Mouse (Mus musculus): ENCODE measurements around the gene Gm4894. TPM values are rescaled to one million over a fixed set of nuclear protein-coding genes. Genes with fewer than 3 reads are reported as not detected.

Gene Gm4894
- polyA plus RNA-seq (2015; fragmentation: Nextera tagmentation; extraction: Ambion mirVana): not detected in 2 replicates

DNA sequence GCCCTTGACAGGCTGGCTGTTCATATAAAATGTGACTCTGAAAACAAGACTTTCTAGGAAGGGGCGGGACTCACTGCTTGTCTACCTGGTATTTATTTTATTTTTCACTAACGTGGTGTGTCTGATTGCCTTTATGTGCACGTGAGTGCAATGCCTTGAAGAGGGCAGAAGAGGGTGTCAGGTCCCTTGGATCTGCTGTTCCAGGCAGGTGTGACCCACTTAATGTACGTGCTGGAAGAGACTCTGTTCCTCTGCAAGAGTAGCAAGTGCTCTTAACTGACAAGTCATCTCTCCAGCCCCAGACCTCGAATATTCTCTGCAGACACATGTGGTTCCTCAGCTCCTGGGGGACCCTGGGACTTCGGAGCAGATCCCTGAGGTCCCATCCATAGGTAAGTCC is at the start of gene Gm4894:
TSS of gene Gm4894 (plus strand) at position 301 of the 400 bp plus-strand sequence.
- Histone ChIP-seq H3K9ac (ENCODE audit: low read depth, low read length) (no peak within 1 kb of the TSS), H3K4me2 (ENCODE audit: low read depth, low read length) (no peak within 1 kb of the TSS), H3K27ac (ENCODE audit: low read length) (no peak within 1 kb of the TSS), H3K36me3 (ENCODE audit: control insufficient read depth, insufficient read depth) (no peaks in the 10 kb centered on the region), H3K27me3 (ENCODE audit: control insufficient read depth, insufficient read depth, low read depth, low read length) (no peaks in the 10 kb centered on the region), H3K4me1 (ENCODE audit: control insufficient read depth, low read depth, low read length) (no peaks in the 10 kb centered on the region), H3K9me3 (replicated peaks; ENCODE audit: control insufficient read depth, low read length) (no peaks in the 10 kb centered on the region), H3K4me3 (ENCODE audit: low read depth, low read length) (no peak within 1 kb of the TSS)
- WGBS (ENCODE audit: insufficient replicate concordance): 45% methylated on average over 6 of the region's 6 CpGs
- ATAC-seq (ENCODE audit: low read depth): no peak

DNA sequence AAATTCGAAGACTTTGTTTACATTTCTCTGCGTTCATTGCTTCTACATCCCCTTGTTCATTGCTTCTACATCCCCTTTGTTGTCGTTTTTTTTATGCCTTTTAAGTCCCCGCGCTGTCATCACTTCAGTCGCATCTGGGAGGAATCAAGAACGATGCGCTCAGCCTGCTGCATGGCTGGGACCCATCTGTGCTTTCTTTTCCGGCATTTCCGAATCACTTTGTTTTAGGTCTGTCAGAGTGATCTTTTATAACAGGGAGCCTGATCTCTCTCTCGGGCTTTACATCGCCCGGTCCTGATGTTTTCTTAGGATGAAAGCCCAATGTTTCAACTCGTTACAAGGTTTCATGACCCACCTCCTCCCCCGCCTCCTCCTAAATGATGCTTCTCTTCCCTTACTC is 44.0 kb upstream of the Gm4894 start:
- Histone ChIP-seq H3K9ac (ENCODE audit: low read depth, low read length) (no peak overlapping the region), H3K27ac (ENCODE audit: low read length) (no peak overlapping the region), H3K4me2 (ENCODE audit: low read depth, low read length) (no peak overlapping the region), H3K36me3 (ENCODE audit: control insufficient read depth, insufficient read depth) (no peaks in the 10 kb centered on the region), H3K4me1 (ENCODE audit: control insufficient read depth, low read depth, low read length) (no peaks in the 10 kb centered on the region), H3K27me3 (ENCODE audit: control insufficient read depth, insufficient read depth, low read depth, low read length) (no peaks in the 10 kb centered on the region), H3K9me3 (replicated peaks; ENCODE audit: control insufficient read depth, low read length) (no peaks in the 10 kb centered on the region), H3K4me3 (ENCODE audit: low read depth, low read length) (no peak overlapping the region)
- 42% methylated on average over 15 of the region's 15 CpGs for WGBS (ENCODE audit: insufficient replicate concordance)
- no peak for ATAC-seq (ENCODE audit: low read depth)

DNA sequence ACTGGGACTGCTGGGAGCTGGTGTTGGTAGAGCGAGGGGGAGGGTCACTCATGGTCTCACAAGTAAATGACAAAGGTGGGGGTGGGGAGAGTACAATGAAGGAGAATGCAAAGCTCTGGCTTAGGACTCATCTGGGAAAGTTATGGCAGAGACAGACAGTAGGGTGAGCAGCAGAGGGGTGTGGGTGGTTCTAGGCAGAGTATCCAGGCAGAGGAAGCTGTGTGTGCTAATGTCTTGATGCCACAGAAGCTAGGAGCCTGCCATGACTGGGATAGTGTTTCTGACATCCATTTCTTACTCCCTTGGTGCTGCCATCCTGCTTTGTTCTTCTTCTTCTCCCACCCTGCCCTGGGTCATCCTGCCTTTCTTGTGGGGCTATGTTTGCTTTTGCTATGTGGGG is 38.8 kb upstream of the Gm4894 start:
- no peaks in the 10 kb centered on the region for H3K27me3 ChIP-seq (ENCODE audit: control insufficient read depth, insufficient read depth, low read depth, low read length)
- 45% methylated on average over 1 of the region's 1 CpGs for WGBS (ENCODE audit: insufficient replicate concordance)
- no peak overlapping the region for H3K4me2 ChIP-seq (ENCODE audit: low read depth, low read length)
- no peaks in the 10 kb centered on the region for H3K4me1 ChIP-seq (ENCODE audit: control insufficient read depth, low read depth, low read length)
- no peak overlapping the region for H3K4me3 ChIP-seq (ENCODE audit: low read depth, low read length)
- H3K36me3 ChIP-seq (ENCODE audit: control insufficient read depth, insufficient read depth): no peaks in the 10 kb centered on the region
- no peak overlapping the region for H3K27ac ChIP-seq (ENCODE audit: low read length)
- no peaks in the 10 kb centered on the region for H3K9me3 ChIP-seq (replicated peaks; ENCODE audit: control insufficient read depth, low read length)
- no peak for ATAC-seq (ENCODE audit: low read depth)
- no peak overlapping the region for H3K9ac ChIP-seq (ENCODE audit: low read depth, low read length)

DNA sequence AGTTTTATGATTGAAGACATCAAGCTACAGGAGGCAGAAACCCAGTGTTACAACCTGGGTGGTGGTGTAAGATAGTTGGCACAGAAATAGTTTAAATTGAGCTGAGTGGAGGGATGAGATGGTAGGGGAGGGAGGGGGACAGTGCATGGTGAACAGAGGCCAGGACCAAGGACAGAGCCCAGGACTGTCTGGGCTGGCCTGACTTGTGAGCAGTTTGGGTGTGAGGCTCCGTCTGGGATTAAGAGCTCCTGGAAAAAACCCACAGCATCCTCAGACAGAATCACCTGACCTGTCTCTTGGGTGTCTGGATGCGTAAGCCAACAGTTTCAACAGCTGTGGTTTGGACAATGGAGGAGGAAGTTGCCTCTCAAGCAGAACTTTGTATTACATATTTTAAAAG is 35.6 kb upstream of the Gm4894 start:
- Histone ChIP-seq H3K4me1 (ENCODE audit: control insufficient read depth, low read depth, low read length) (no peaks in the 10 kb centered on the region), H3K4me3 (ENCODE audit: low read depth, low read length) (no peak overlapping the region), H3K9me3 (replicated peaks; ENCODE audit: control insufficient read depth, low read length) (no peaks in the 10 kb centered on the region), H3K9ac (ENCODE audit: low read depth, low read length) (no peak overlapping the region), H3K27ac (ENCODE audit: low read length) (no peak overlapping the region), H3K4me2 (ENCODE audit: low read depth, low read length) (no peak overlapping the region), H3K27me3 (ENCODE audit: control insufficient read depth, insufficient read depth, low read depth, low read length) (no peaks in the 10 kb centered on the region), H3K36me3 (ENCODE audit: control insufficient read depth, insufficient read depth) (no peaks in the 10 kb centered on the region)
- no peak for ATAC-seq (ENCODE audit: low read depth)
- WGBS (ENCODE audit: insufficient replicate concordance): 23% methylated on average over 2 of the region's 2 CpGs

DNA sequence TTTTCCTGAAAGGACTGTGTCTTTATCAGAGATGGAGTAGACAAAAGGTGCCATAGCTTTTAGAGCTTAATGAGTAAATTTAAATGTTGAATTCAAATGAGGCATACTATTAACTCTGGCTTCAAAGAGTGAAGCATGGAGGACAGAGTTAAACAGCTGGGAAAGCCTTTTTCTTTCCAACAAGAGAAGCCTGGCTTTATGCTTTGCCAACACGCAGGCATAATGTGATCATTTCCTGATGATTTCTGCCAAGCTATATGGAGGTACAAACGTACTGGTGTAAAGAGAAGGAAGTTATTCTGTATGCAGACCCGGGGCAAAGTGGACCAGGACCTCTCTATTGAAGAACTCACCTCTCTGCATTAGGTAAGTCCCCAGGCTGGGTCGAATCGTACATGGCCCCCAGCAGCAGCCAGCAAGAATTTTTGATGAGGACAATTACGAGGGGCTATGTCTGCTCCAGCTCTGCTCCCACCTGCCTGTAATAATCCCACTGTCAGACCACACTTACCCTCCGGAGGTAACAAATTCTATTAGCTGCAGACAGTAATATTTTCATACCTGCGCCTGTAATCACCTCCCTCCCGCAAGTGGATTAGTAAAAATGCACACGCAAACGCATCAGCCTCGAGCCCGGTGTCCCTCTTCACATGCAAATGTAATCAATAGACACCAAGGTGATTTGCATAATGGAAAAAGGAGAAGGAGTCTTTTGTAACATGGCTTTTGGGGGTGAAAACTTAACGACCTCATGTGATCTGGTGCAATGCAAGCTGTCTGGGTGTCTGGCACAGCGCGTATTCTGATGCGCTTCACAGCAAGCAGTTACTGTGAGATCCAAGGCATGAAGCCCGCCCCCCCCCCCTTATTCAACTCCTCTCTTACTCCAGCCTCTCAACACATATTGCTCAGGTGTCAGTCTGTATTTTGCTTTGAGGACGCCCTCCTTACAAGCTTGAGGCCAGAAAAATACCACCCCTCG is 32.4 kb upstream of the Gm4894 start:
- no peak for ATAC-seq (ENCODE audit: low read depth)
- no peaks in the 10 kb centered on the region for H3K36me3 ChIP-seq (ENCODE audit: control insufficient read depth, insufficient read depth)
- no peaks in the 10 kb centered on the region for H3K27me3 ChIP-seq (ENCODE audit: control insufficient read depth, insufficient read depth, low read depth, low read length)
- WGBS (ENCODE audit: insufficient replicate concordance): 69% methylated on average over 20 of the region's 20 CpGs
- no peak overlapping the region for H3K4me2 ChIP-seq (ENCODE audit: low read depth, low read length)
- no peak overlapping the region for H3K4me3 ChIP-seq (ENCODE audit: low read depth, low read length)
- no peak overlapping the region for H3K9ac ChIP-seq (ENCODE audit: low read depth, low read length)
- H3K27ac ChIP-seq (ENCODE audit: low read length): no peak overlapping the region
- no peaks in the 10 kb centered on the region for H3K4me1 ChIP-seq (ENCODE audit: control insufficient read depth, low read depth, low read length)
- H3K9me3 ChIP-seq (replicated peaks; ENCODE audit: control insufficient read depth, low read length): no peaks in the 10 kb centered on the region

DNA sequence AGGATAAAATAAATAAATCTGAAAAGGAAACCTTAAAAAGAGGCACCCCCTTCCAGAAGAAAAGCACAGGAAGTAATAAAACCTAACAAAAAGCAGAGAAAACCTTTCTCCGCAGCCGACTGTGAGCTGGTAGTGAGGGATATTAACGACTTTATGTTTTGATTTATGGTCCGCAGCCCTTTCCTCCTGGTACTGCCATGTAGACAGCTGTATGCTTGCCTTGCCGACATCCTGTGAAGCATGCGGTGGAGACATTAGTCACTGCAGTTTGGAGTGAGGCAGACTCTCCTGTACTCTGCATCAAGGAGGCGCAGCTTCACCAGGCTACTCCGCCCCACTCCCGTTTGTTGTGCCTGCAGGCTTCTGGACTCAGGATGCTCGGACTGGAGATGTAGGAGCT is 25.8 kb upstream of the Gm4894 start:
- ATAC-seq (ENCODE audit: low read depth): no peak
- Histone ChIP-seq H3K36me3 (ENCODE audit: control insufficient read depth, insufficient read depth) (no peaks in the 10 kb centered on the region), H3K4me1 (ENCODE audit: control insufficient read depth, low read depth, low read length) (no peaks in the 10 kb centered on the region), H3K9ac (ENCODE audit: low read depth, low read length) (no peak overlapping the region), H3K27me3 (ENCODE audit: control insufficient read depth, insufficient read depth, low read depth, low read length) (no peaks in the 10 kb centered on the region), H3K27ac (ENCODE audit: low read length) (no peak overlapping the region), H3K9me3 (replicated peaks; ENCODE audit: control insufficient read depth, low read length) (no peaks in the 10 kb centered on the region), H3K4me2 (ENCODE audit: low read depth, low read length) (no peak overlapping the region), H3K4me3 (ENCODE audit: low read depth, low read length) (no peak overlapping the region)
- 48% methylated on average over 10 of the region's 10 CpGs for whole genome bisulfite sequencing (ENCODE audit: insufficient replicate concordance)

DNA sequence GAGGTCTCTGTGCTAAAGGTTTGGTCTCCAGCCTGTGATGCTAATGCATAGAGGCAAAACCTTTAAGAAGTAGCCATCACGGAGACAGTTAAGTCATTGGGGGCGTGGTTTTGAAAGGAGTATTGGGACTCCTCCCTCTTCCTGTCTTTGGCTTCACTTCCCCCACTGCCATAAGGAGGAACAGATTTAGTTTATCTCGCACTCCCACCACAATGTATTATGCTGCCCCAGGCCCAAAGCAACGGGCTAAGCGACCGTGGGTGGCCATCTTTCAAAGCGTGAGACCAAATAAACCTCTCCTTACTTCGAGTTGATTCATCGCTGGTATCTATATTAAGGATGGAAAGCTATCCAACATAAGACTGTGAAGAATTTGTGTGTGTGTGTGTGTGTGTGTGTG is 22.9 kb upstream of the Gm4894 start:
- ATAC-seq (ENCODE audit: low read depth): no peak
- Histone ChIP-seq H3K4me2 (ENCODE audit: low read depth, low read length) (no peak overlapping the region), H3K4me1 (ENCODE audit: control insufficient read depth, low read depth, low read length) (no peaks in the 10 kb centered on the region), H3K9ac (ENCODE audit: low read depth, low read length) (no peak overlapping the region), H3K27ac (ENCODE audit: low read length) (no peak overlapping the region), H3K9me3 (replicated peaks; ENCODE audit: control insufficient read depth, low read length) (no peaks in the 10 kb centered on the region), H3K36me3 (ENCODE audit: control insufficient read depth, insufficient read depth) (no peaks in the 10 kb centered on the region), H3K4me3 (ENCODE audit: low read depth, low read length) (no peak overlapping the region), H3K27me3 (ENCODE audit: control insufficient read depth, insufficient read depth, low read depth, low read length) (no peaks in the 10 kb centered on the region)
- 43% methylated on average over 9 of the region's 9 CpGs for WGBS (ENCODE audit: insufficient replicate concordance)

DNA sequence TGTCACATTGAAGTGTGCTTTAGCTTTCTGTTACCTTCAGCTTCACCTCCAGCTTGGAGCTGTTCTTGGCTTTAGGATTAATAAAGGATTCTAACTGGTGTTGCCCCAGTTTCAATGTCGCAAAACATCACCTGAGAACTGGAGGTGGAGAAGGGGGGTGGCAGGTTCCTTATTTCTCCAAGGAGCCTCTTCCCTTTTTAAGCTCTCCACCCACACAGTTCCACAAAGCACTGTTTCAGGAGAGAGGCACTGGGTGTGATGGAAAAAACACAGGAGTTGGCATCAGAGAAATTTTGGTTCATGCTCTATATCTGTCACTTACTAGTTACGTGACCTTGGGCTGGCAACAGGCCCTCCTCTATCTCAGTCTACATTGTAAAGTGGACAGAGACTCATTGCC is 21.3 kb upstream of the Gm4894 start:
- H3K9me3 ChIP-seq (replicated peaks; ENCODE audit: control insufficient read depth, low read length): no peaks in the 10 kb centered on the region
- no peak overlapping the region for H3K4me3 ChIP-seq (ENCODE audit: low read depth, low read length)
- H3K4me2 ChIP-seq (ENCODE audit: low read depth, low read length): no peak overlapping the region
- H3K27ac ChIP-seq (ENCODE audit: low read length): no peak overlapping the region
- H3K36me3 ChIP-seq (ENCODE audit: control insufficient read depth, insufficient read depth): no peaks in the 10 kb centered on the region
- WGBS (ENCODE audit: insufficient replicate concordance): 55% methylated on average over 2 of the region's 2 CpGs
- H3K9ac ChIP-seq (ENCODE audit: low read depth, low read length): no peak overlapping the region
- H3K27me3 ChIP-seq (ENCODE audit: control insufficient read depth, insufficient read depth, low read depth, low read length): no peaks in the 10 kb centered on the region
- no peaks in the 10 kb centered on the region for H3K4me1 ChIP-seq (ENCODE audit: control insufficient read depth, low read depth, low read length)
- no peak for ATAC-seq (ENCODE audit: low read depth)

DNA sequence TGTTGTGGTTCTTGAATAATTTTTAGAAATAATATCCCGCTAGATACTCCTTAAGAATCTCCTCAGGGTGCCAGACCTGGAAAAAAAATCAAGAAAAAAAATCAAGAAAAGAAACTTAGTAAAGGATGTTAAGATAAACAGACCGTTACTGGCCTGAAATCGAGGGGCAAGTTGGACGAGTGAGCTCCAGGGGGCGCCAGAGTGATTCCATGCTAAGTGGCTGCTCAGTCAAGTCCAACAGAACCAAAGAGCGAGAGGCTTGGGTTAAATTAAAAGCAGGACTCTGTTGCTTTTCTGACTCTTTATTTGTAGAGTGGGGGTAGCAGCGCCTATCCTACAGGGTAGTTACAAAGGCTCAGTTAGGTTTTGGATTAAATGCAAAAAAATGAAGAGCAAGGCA is 3.5 kb upstream of the Gm4894 start:
- no peak for ATAC-seq (ENCODE audit: low read depth)
- Histone ChIP-seq H3K9ac (ENCODE audit: low read depth, low read length) (no peak overlapping the region), H3K9me3 (replicated peaks; ENCODE audit: control insufficient read depth, low read length) (no peaks in the 10 kb centered on the region), H3K4me2 (ENCODE audit: low read depth, low read length) (no peak overlapping the region), H3K27me3 (ENCODE audit: control insufficient read depth, insufficient read depth, low read depth, low read length) (no peaks in the 10 kb centered on the region), H3K4me3 (ENCODE audit: low read depth, low read length) (no peak overlapping the region), H3K27ac (ENCODE audit: low read length) (no peak overlapping the region), H3K4me1 (ENCODE audit: control insufficient read depth, low read depth, low read length) (no peaks in the 10 kb centered on the region), H3K36me3 (ENCODE audit: control insufficient read depth, insufficient read depth) (no peaks in the 10 kb centered on the region)
- WGBS (ENCODE audit: insufficient replicate concordance): 19% methylated on average over 7 of the region's 7 CpGs
